15 mouse cellular contexts compared by ENCODE assay signal in the genomic region with DNA sequence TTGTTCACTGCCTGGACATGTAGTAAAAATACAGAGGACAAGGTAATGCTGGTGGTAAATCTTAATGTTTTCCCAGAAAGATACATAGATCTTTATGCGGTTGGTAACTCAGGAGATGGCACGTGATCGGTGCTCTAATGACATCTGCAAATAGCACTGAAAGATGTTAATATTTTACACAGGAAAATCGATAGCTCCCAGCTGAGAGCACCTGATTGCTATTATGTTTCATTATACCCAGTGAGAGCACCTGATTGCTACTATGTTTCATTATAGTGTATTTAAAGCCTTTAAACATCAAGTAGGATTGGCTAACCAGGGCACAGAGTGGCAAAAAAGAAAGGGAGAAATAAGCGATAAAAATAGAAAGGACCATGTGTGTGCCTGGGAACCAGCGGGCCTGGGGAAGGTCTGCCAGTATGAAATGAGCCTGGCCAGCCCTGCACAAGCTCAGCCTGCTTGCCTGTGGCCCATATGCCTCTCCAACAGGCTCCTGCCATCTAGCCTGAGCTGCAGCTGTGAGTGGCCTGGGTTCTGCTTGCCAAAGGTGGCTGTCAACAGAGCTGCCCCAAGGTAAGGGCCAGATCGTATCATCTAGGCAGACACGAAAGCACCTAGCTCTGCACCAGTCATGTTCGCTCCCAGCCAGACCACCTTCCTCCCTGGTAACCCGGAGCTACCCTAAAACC. TPM values are rescaled to one million over a fixed set of nuclear protein-coding genes. Genes with fewer than 3 reads are reported as not detected.
DNase-seq lines count a peak whose midpoint lies in the region; ATAC-seq and TF ChIP-seq lines count a peak whose summit lies in the region.
"Had no signal": no experiment of that assay in that cellular context is flagged by ENCODE, and none has a peak within 500 bp of the region (broad histone marks: within the 10 kb centered on the region; RNA-seq: fewer than 3 reads in every experiment).

No protein-coding gene starts in this region.

- H3K4me1 ChIP-seq in liver, adult 2 months (ENCODE audit: control insufficient read depth, insufficient read depth, low read length), result peaks cover 9% of the 10 kb centered on the region; the same call in 1 of the 2 replicates
- H3K4me1 ChIP-seq in neural tube, embryonic 15.5 days, result peaks cover 6% of the 10 kb centered on the region; the same call in 1 of the 2 replicates
- H3K4me1 ChIP-seq: embryonic facial prominence, embryonic 13.5 days had no signal

- no peak overlapping the region for H3K27ac ChIP-seq in liver, adult 2 months (replicated peaks; ENCODE audit: insufficient read depth, low read depth, low read length)
- peak overlapping the region; percentile 78 for H3K27ac ChIP-seq in gastrocnemius, adult 2 months
- H3K27ac ChIP-seq in neural tube, embryonic 15.5 days (replicated peaks), result no peak overlapping the region
- H3K27ac ChIP-seq: embryonic facial prominence, embryonic 13.5 days had no signal

- no peak for TF ChIP-seq POLR2A in liver, adult 2 months (IDR thresholded peaks at IDR 0.05; ENCODE audit: extremely low read depth, insufficient read depth, low read length)

- H3K9ac ChIP-seq in liver, adult 2 months (ENCODE audit: low read depth, low read length), result no peak overlapping the region
- H3K9ac ChIP-seq in neural tube, embryonic 15.5 days (replicated peaks), result no peak overlapping the region
- H3K9ac ChIP-seq: embryonic facial prominence, embryonic 13.5 days; lung, embryonic 14.5 days had no signal

- H3K4me2 ChIP-seq in neural tube, embryonic 15.5 days, result no peak overlapping the region
- H3K4me2 ChIP-seq: embryonic facial prominence, embryonic 13.5 days; lung, embryonic 14.5 days had no signal

- intact Hi-C loops in gastrocnemius, adult 2 months (cut with DNase I), result no loop called here

- DNase-seq in cerebellum, postnatal 4 days (ENCODE audit: low spot score in 2 of 2), result no peak
- peak; percentile 90 for DNase-seq in liver, adult 2 months (ENCODE audit: extremely low read depth, low read depth, low spot score)
- DNase-seq in liver, result no peak
- DNase-seq in gastrocnemius, adult 2 months, result peak; percentile 81
- DNase-seq in left cerebral cortex, adult 11 months (ENCODE audit: low spot score), result no peak
- DNase-seq: adrenal gland, postnatal 10 days; heart, postnatal 14 days; kidney, adult 8-10 months; lung, embryonic 14.5 days; right cerebral cortex, postnatal 14 days had no signal

- ATAC-seq in cerebellum, adult (ENCODE audit: insufficient number of reproducible peaks, low FRiP score, low TSS enrichment), result peak; percentile 98
- ATAC-seq in neural tube, embryonic 15.5 days (ENCODE audit: low FRiP score), result peak; percentile 35; the same call in 1 of the 2 replicates
- no peak for ATAC-seq in CD4-positive, CD25-positive, alpha-beta regulatory T cell, adult 4 months

- no peaks in the 10 kb centered on the region for H3K79me2 ChIP-seq in liver, adult 2 months (ENCODE audit: control insufficient read depth, insufficient read depth, low read length)

- H3K4me3 ChIP-seq in liver, adult 2 months (ENCODE audit: insufficient read depth, low read depth, low read length), result no peak overlapping the region
- no peak overlapping the region for H3K4me3 ChIP-seq in gastrocnemius, adult 2 months
- H3K4me3 ChIP-seq in neural tube, embryonic 15.5 days (replicated peaks), result no peak overlapping the region
- H3K4me3 ChIP-seq: embryonic facial prominence, embryonic 13.5 days; megakaryocyte, embryonic 14.5 days had no signal

- no peaks in the 10 kb centered on the region for H3K36me3 ChIP-seq in liver, adult 2 months (ENCODE audit: control insufficient read depth, insufficient read depth, low read length)
- no peaks in the 10 kb centered on the region for H3K36me3 ChIP-seq in neural tube, embryonic 15.5 days
- H3K36me3 ChIP-seq: embryonic facial prominence, embryonic 13.5 days had no signal

- H3K9me3 ChIP-seq in neural tube, embryonic 15.5 days (replicated peaks), result peaks cover 7% of the 10 kb centered on the region; the same call in 1 of the 2 replicates
- H3K9me3 ChIP-seq: embryonic facial prominence, embryonic 13.5 days had no signal

- 39% methylated on average over 10 of the region's 10 CpGs for WGBS in liver, adult 2 months
- 74% methylated on average over 10 of the region's 10 CpGs for WGBS in neural tube, embryonic 15.5 days

- H3K27me3 ChIP-seq in liver, adult 2 months (ENCODE audit: control insufficient read depth, insufficient read depth, low read length), result no peaks in the 10 kb centered on the region
- no peaks in the 10 kb centered on the region for H3K27me3 ChIP-seq in neural tube, embryonic 15.5 days (replicated peaks)
- H3K27me3 ChIP-seq: embryonic facial prominence, embryonic 13.5 days had no signal

- TF ChIP-seq CTCF in liver, adult 2 months (IDR thresholded peaks at IDR 0.05; ENCODE audit: low read depth, low read length), result no peak
- no peak for TF ChIP-seq CTCF in gastrocnemius, adult 2 months (IDR thresholded peaks at IDR 0.05)

RNA-seq across cellular contexts. Expression of gene Cnot11, which starts 19.3 kb away (rescaled TPM):
- total RNA-seq in liver, adult 2 months (2014; rRNA removed), result 6.8 and 7.7 TPM in 2 replicates
- polyA plus RNA-seq in liver, adult 2 months (2012; rRNA removed), result 9.3 and 9.9 TPM in 2 replicates
- total RNA-seq in gastrocnemius, adult 2 months (2021), result 10 to 100 TPM; 18.3 to 18.8 TPM
- polyA plus RNA-seq in neural tube, embryonic 15.5 days (2015; fragmentation: Nextera tagmentation; extraction: Ambion mirVana), result 15.2 and 16.7 TPM in 2 replicates
- polyA plus RNA-seq in CD4-positive, CD25-positive, alpha-beta regulatory T cell, adult 4 months (2017; shearing (Covaris generic)), result 1 to 10 TPM; 2.9 to 4.8 TPM

RNA-seq across cellular contexts. Expression of gene Tbc1d8, which starts 36.9 kb away (rescaled TPM):
- total RNA-seq in liver, adult 2 months (2014; rRNA removed), result 7.0 and 12.6 TPM in 2 replicates
- 8.2 and 13.9 TPM in 2 replicates for polyA plus RNA-seq in liver, adult 2 months (2012; rRNA removed)
- 1 to 10 TPM; 8.3 to 9.7 TPM for total RNA-seq in gastrocnemius, adult 2 months (2021)
- polyA plus RNA-seq in neural tube, embryonic 15.5 days (2015; fragmentation: Nextera tagmentation; extraction: Ambion mirVana), result 12.2 and 12.7 TPM in 2 replicates
- 1 to 10 TPM; 2.3 to 2.8 TPM for polyA plus RNA-seq in CD4-positive, CD25-positive, alpha-beta regulatory T cell, adult 4 months (2017; shearing (Covaris generic))

Comparison
In these comparisons a context has a peak if more than half of its experiments do, and no peak if none do; other contexts are left out.
1. DNase-seq: peak in liver, adult 2 months (single experiment) and gastrocnemius, adult 2 months (single experiment); none in cerebellum, postnatal 4 days (0 of 2), liver (single experiment) and left cerebral cortex, adult 11 months (single experiment).